Mouse (Mus musculus) E14TG2a.4 (cell line): ENCODE measurements around the gene Srsf4.

Source experiments
- H3K27me3 ChIP-seq: 2 replicates; pipeline ENCODE4 v1.6.1; 2014; ENCODE audit warnings: low read length, control low read depth; ENCODE audit not compliant: insufficient read depth
- H3K36me3 ChIP-seq: 2 replicates; pipeline ENCODE4 v1.6.1; 2014; ENCODE audit warnings: low read length, control low read depth; ENCODE audit not compliant: insufficient read depth
- H3K4me1 ChIP-seq: replicated peaks from 2 replicates; pipeline ENCODE4 v1.6.1; 2014; ENCODE audit warnings: low read depth, low read length, control low read depth
- H3K4me3 ChIP-seq: replicated peaks from 2 replicates; pipeline ENCODE4 v1.5.1; 2014; ENCODE audit warnings: mild to moderate bottlenecking, low read length
- H3K9me3 ChIP-seq: 2 replicates; pipeline ENCODE4 v1.6.1; 2014; ENCODE audit warnings: low read length, control low read depth
- CTCF ChIP-seq: conservative IDR thresholded peaks from 2 replicates; pipeline ENCODE4 v1.5.1; 2014; ENCODE audit warnings: low read length
- NANOG ChIP-seq: IDR thresholded peaks from 2 replicates; pipeline ENCODE4 v1.6.1; 2014; ENCODE audit warnings: borderline replicate concordance, low read length, mixed read lengths
- POU5F1 ChIP-seq: IDR thresholded peaks from 2 replicates; pipeline ENCODE4 v1.6.1; 2014; ENCODE audit warnings: low read length, borderline replicate concordance

Srsf4 gene

DNA sequence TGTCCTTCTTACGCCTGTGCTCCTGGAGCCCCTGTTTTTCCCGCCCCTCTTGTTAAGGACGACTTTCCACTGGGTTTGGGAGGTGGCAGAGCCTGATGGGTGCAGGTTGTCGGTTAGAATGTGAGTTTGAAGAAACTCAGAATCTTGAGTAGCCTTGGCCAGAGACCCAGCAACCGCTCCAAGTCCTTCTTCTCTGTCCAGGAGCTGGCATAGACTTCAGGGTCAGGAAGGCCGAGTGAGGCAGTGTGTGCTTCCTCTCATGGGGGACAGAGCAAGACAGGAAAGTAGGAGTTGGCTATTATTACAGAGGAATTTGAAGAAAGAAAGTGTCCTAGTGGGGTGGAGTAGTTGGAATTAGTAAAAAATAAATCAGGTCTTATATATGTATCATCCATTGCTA is 10.2 kb downstream of the Srsf4 start:
- H3K27me3 ChIP-seq = no peaks in the 10 kb centered on the region
- H3K4me3 ChIP-seq = no peak overlapping the region
- peaks cover 46% of the 10 kb centered on the region for H3K36me3 ChIP-seq
- peaks cover 76% of the 10 kb centered on the region for H3K4me1 ChIP-seq
- no peaks in the 10 kb centered on the region for H3K9me3 ChIP-seq
- TF ChIP-seq POU5F1 = no peak
- TF ChIP-seq NANOG = no peak
- no peak for TF ChIP-seq CTCF

GRCm38 (mm10) chr4:131885376-131885775 is 12.0 kb downstream of the Srsf4 start:
- Histone ChIP-seq H3K27me3 (no peaks in the 10 kb centered on the region), H3K4me1 (peaks cover 75% of the 10 kb centered on the region), H3K36me3 (peaks cover 61% of the 10 kb centered on the region), H3K4me3 (no peak overlapping the region), H3K9me3 (no peaks in the 10 kb centered on the region)
- no peak for TF ChIP-seq POU5F1
- TF ChIP-seq CTCF = no peak
- TF ChIP-seq NANOG = no peak

- Histone ChIP-seq H3K27me3 (no peaks in the 10 kb centered on the region), H3K9me3 (no peaks in the 10 kb centered on the region), H3K36me3 (peaks cover 85% of the 10 kb centered on the region), H3K4me1 (peaks cover 58% of the 10 kb centered on the region), H3K4me3 (no peak overlapping the region)
- TF ChIP-seq NANOG = no peak
- TF ChIP-seq POU5F1 = no peak
- no peak for TF ChIP-seq CTCF
These were observed 15.1 kb downstream of the Srsf4 start for GRCm38 (mm10) chr4:131888564-131888963.

GRCm38 (mm10) chr4:131890692-131891091 is 17.3 kb downstream of the Srsf4 start:
- peaks cover 81% of the 10 kb centered on the region for H3K36me3 ChIP-seq
- H3K9me3 ChIP-seq = no peaks in the 10 kb centered on the region
- TF ChIP-seq CTCF = no peak
- TF ChIP-seq NANOG = no peak
- no peak for TF ChIP-seq POU5F1
- H3K4me3 ChIP-seq = no peak overlapping the region
- peaks cover 38% of the 10 kb centered on the region for H3K4me1 ChIP-seq
- H3K27me3 ChIP-seq = no peaks in the 10 kb centered on the region

DNA sequence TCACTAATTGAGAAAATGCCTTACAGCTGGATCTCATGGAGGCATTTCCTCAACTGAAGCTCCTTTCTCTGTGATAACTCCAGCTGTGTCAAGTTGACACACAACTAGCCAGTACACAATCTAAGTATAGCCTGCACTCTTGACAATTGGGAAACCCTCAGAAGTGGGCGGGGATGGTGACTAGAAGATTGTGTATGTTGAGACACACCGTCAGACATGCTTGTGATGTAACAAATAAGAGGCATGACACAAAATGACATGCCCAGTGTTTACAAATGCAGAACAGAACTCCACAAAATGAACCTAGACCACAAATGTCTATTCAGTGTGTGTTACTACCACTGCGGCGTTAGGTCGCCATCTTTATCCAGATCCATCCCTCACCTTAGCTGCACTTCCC is 23.7 kb downstream of the Srsf4 start:
- Histone ChIP-seq H3K4me3 (no peak overlapping the region), H3K9me3 (no peaks in the 10 kb centered on the region), H3K36me3 (peaks cover 84% of the 10 kb centered on the region), H3K27me3 (no peaks in the 10 kb centered on the region), H3K4me1 (peaks cover 38% of the 10 kb centered on the region)
- TF ChIP-seq CTCF (no peak), NANOG (no peak), POU5F1 (no peak)

- Histone ChIP-seq H3K27me3 (no peaks in the 10 kb centered on the region), H3K4me3 (no peak overlapping the region), H3K4me1 (peaks cover 40% of the 10 kb centered on the region), H3K36me3 (peaks cover 84% of the 10 kb centered on the region), H3K9me3 (no peaks in the 10 kb centered on the region)
- TF ChIP-seq POU5F1 = no peak
- TF ChIP-seq CTCF = no peak
- TF ChIP-seq NANOG = no peak
These were observed 24.4 kb downstream of the Srsf4 start for GRCm38 (mm10) chr4:131897787-131898186.

DNA sequence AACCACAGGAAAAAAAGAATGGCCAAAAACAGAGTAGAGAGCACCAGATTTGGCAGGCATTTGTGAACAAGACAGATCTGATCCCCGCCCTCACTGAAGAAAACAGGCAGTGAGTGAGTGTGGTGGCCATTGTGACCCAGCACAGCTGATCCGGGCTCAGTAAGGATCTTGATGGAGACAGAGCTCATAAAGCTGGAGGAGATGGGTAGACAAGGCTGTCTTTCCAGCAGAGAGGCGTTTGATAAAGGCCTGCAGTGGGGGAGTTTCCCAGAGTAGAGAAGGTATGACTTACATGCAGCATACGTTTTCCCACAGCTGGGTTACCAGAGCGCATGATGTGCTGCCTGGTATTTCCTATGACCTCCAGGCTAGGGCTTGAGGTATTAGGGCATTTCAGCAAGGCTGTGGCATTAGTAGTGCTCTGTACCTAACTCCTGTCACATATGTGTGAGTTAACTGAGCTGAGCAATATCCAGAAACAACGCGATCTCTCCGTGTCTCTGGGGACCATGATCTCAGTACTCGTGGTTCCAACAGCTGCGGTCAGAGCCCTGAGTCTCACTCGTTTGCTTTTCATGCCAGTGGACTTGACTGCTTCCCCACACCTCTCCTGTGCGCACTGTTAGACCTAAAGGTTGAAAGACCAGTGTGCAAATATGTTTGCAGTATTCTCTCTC is 25.2 kb downstream of the Srsf4 start:
- peaks cover 40% of the 10 kb centered on the region for H3K4me1 ChIP-seq
- TF ChIP-seq CTCF (no peak), POU5F1 (no peak), NANOG (no peak)
- H3K9me3 ChIP-seq = no peaks in the 10 kb centered on the region
- H3K27me3 ChIP-seq = no peaks in the 10 kb centered on the region
- peaks cover 78% of the 10 kb centered on the region for H3K36me3 ChIP-seq
- H3K4me3 ChIP-seq = no peak overlapping the region

DNA sequence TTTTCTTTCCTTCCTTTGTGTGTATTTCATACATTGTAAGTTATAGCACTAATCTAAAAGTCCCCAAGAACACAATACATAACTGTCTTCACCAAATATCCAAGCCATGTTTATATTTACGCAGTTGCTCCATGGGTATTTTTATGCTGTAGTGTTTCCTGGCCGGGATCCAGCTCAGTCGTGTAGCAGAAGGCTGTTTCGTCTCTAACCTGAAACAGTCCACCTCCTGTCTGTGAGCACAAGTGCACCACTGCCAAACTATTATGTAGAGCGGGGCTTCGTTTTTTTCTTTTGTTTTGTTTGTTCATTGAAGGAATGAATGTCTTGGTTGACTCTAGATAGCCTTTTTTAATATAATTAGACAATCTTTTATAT is 25.8 kb downstream of the Srsf4 start:
- Histone ChIP-seq H3K36me3 (peaks cover 76% of the 10 kb centered on the region), H3K4me1 (peaks cover 40% of the 10 kb centered on the region), H3K27me3 (no peaks in the 10 kb centered on the region), H3K9me3 (no peaks in the 10 kb centered on the region), H3K4me3 (no peak overlapping the region)
- no peak for TF ChIP-seq NANOG
- TF ChIP-seq CTCF = no peak
- TF ChIP-seq POU5F1 = no peak

DNA sequence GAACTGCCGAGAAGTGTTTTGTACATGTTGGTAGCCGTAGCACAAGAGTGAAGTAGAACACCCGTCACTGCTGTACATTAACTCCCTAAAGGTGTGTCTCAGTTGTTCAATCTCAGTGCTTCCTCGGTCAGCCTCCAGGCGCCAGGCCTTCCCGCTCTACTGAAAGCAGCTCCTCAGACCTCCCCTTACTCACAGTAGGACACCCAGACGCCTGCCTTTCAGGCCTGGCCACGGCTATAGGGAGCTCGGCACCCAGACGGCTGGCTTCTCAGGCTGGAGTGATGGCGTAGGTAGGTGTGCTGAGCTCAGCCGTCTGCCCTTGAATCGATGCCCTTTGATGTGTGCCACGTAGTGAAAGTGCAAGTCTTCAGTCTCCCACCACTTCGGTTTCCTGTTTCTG is 27.7 kb downstream of the Srsf4 start:
- Histone ChIP-seq H3K9me3 (no peaks in the 10 kb centered on the region), H3K27me3 (no peaks in the 10 kb centered on the region), H3K36me3 (peaks cover 77% of the 10 kb centered on the region), H3K4me1 (peaks cover 43% of the 10 kb centered on the region), H3K4me3 (peak overlapping the region; percentile 71)
- no peak for TF ChIP-seq POU5F1
- TF ChIP-seq NANOG = no peak
- TF ChIP-seq CTCF = no peak
